Mouse (Mus musculus) forebrain, embryonic 16.5 days (tissue): ENCODE measurements at regions not wholly inside any gene's neighbourhood (a gene's known extent, or its start where the extent isn't known, plus 50 kb on each side); places are given as distances from the start of the nearest gene placed in this dataset.

ENCODE experiments used
- ATAC-seq: fragments of 200-750 bp; cut with Nextera tagmentation; 2 replicates; pipeline ENCODE4 v1.8.0; 2017; ENCODE audit warnings: mild to moderate bottlenecking, moderate library complexity
- H3K27ac ChIP-seq: fragments of 300-500 bp; sonication (generic); 2 replicates; pipeline ENCODE4 v1.5.1; 2014; ENCODE audit warnings: low read length, control low read depth
- H3K27me3 ChIP-seq: fragments of 300-500 bp; sonication (generic); replicated peaks from 2 replicates; pipeline ENCODE4 v1.6.1; 2014; ENCODE audit warnings: low read length; ENCODE audit not compliant: control insufficient read depth, insufficient read depth
- H3K36me3 ChIP-seq: fragments of 300-500 bp; sonication (generic); 2 replicates; pipeline ENCODE4 v1.6.1; 2014; ENCODE audit not compliant: control insufficient read depth, insufficient read depth
- H3K4me1 ChIP-seq: fragments of 300-500 bp; sonication (generic); replicated peaks from 2 replicates; pipeline ENCODE4 v1.6.1; 2014; ENCODE audit warnings: low read length; ENCODE audit not compliant: control insufficient read depth, insufficient read depth
- H3K4me2 ChIP-seq: fragments of 300-500 bp; sonication (generic); 2 replicates; pipeline ENCODE4 v1.6.1; 2014; ENCODE audit warnings: mild to moderate bottlenecking, low read length, control low read depth
- H3K4me3 ChIP-seq: fragments of 300-500 bp; sonication (generic); replicated peaks from 2 replicates; pipeline ENCODE4 v1.5.1; 2014; ENCODE audit warnings: mild to moderate bottlenecking, low read length, control low read depth
- H3K9ac ChIP-seq: fragments of 300-500 bp; sonication (generic); replicated peaks from 2 replicates; pipeline ENCODE4 v1.6.1; 2014; ENCODE audit warnings: low read depth, low read length, control low read depth
- H3K9me3 ChIP-seq: fragments of 300-500 bp; sonication (generic); 2 replicates; pipeline ENCODE4 v1.6.1; 2016; ENCODE audit warnings: low read length; ENCODE audit not compliant: control insufficient read depth
- WGBS: fragments of 180-500 bp; shearing (Covaris S2); extraction: QIAGEN DNeasy Blood & Tissue Kit; methylation state at CpG from one replicate; pipeline ENCODE4 v1.1.7; 2014; 5-methylcytosine and 5-hydroxymethylcytosine counted together

- Histone ChIP-seq H3K4me3 (no peak overlapping the region), H3K4me1 (peaks cover 7% of the 10 kb centered on the region; the same call in 1 of the 2 replicates), H3K36me3 (no peaks in the 10 kb centered on the region), H3K9me3 (no peaks in the 10 kb centered on the region), H3K9ac (no peak overlapping the region), H3K27ac (no peak overlapping the region), H3K27me3 (no peaks in the 10 kb centered on the region), H3K4me2 (no peak overlapping the region)
- WGBS = 81% methylated on average over 2 of the region's 2 CpGs
- ATAC-seq = no peak
These were observed 183.9 kb upstream of the Sfrp2 start for GRCm38 (mm10) chr3:83582256-83582655.

- no peaks in the 10 kb centered on the region for H3K9me3 ChIP-seq
- no peak overlapping the region for H3K4me2 ChIP-seq
- 33% methylated on average over 8 of the region's 8 CpGs for WGBS
- no peaks in the 10 kb centered on the region for H3K36me3 ChIP-seq
- H3K27me3 ChIP-seq = no peaks in the 10 kb centered on the region
- H3K27ac ChIP-seq = no peak overlapping the region
- H3K4me1 ChIP-seq = peaks cover 7% of the 10 kb centered on the region; the same call in 1 of the 2 replicates
- ATAC-seq = no peak
- no peak overlapping the region for H3K4me3 ChIP-seq
- H3K9ac ChIP-seq = no peak overlapping the region
These were observed 182.9 kb upstream of the Sfrp2 start for GRCm38 (mm10) chr3:83583071-83583672.

DNA sequence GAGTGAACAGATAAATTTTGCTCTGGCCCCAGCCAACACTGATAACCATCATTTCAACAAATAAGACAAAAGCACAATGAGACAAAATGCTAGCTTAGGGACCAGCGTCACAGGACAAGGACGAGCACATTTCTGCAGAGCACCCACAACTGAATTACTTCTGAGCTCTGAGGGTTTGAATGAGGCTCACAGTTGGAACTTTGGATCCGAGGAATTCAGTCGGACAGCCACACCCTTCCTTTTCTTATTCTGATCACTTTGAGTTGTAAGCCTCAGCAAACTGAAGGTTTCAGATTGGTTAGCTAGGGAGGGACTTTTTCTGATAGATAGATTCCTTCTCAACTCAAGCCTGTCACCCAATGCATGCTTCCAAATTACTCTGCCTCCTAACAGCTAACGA, 180.0 kb upstream of the Sfrp2 start:
- no peak overlapping the region for H3K27ac ChIP-seq
- no peak for ATAC-seq
- H3K27me3 ChIP-seq = no peaks in the 10 kb centered on the region

GRCm38 (mm10) chr3:83586551-83586950, 179.6 kb upstream of the Sfrp2 start:
- H3K4me2 ChIP-seq = no peak overlapping the region
- no peak overlapping the region for H3K27ac ChIP-seq
- 43% methylated on average over 4 of the region's 4 CpGs for WGBS
- H3K4me1 ChIP-seq = peaks cover 7% of the 10 kb centered on the region
- no peaks in the 10 kb centered on the region for H3K27me3 ChIP-seq
- H3K36me3 ChIP-seq = no peaks in the 10 kb centered on the region
- no peak overlapping the region for H3K4me3 ChIP-seq
- no peak overlapping the region for H3K9ac ChIP-seq
- no peaks in the 10 kb centered on the region for H3K9me3 ChIP-seq
- ATAC-seq = peak; percentile 50

More for the DNA sequence above, 180.0 kb upstream of the Sfrp2 start:
- Histone ChIP-seq H3K4me3 (no peak overlapping the region), H3K9me3 (no peaks in the 10 kb centered on the region), H3K4me1 (peaks cover 7% of the 10 kb centered on the region), H3K36me3 (no peaks in the 10 kb centered on the region), H3K9ac (no peak overlapping the region), H3K4me2 (no peak overlapping the region)
- WGBS = 35% methylated on average over 5 of the region's 5 CpGs

GRCm38 (mm10) chr3:83589127-83589526, 177.0 kb upstream of the Sfrp2 start:
- ATAC-seq = 0 out of 2 replicates have a peak, but pooled peaks have one; percentile 52
- H3K9ac ChIP-seq = no peak overlapping the region
- peaks cover 7% of the 10 kb centered on the region for H3K4me1 ChIP-seq
- no peak overlapping the region for H3K27ac ChIP-seq
- 17% methylated on average over 8 of the region's 8 CpGs for WGBS
- H3K9me3 ChIP-seq = no peaks in the 10 kb centered on the region
- H3K36me3 ChIP-seq = no peaks in the 10 kb centered on the region
- no peak overlapping the region for H3K4me2 ChIP-seq
- H3K4me3 ChIP-seq = no peak overlapping the region
- no peaks in the 10 kb centered on the region for H3K27me3 ChIP-seq

GRCm38 (mm10) chr3:83591206-83591605, 174.9 kb upstream of the Sfrp2 start:
- WGBS = 92% methylated on average over 7 of the region's 7 CpGs
- H3K36me3 ChIP-seq = no peaks in the 10 kb centered on the region
- H3K4me1 ChIP-seq = peaks cover 6% of the 10 kb centered on the region
- no peak for ATAC-seq
- no peak overlapping the region for H3K4me3 ChIP-seq
- H3K4me2 ChIP-seq = no peak overlapping the region
- H3K27me3 ChIP-seq = no peaks in the 10 kb centered on the region
- no peak overlapping the region for H3K9ac ChIP-seq
- H3K9me3 ChIP-seq = no peaks in the 10 kb centered on the region; the same call in 1 of the 2 replicates
- no peak overlapping the region for H3K27ac ChIP-seq

DNA sequence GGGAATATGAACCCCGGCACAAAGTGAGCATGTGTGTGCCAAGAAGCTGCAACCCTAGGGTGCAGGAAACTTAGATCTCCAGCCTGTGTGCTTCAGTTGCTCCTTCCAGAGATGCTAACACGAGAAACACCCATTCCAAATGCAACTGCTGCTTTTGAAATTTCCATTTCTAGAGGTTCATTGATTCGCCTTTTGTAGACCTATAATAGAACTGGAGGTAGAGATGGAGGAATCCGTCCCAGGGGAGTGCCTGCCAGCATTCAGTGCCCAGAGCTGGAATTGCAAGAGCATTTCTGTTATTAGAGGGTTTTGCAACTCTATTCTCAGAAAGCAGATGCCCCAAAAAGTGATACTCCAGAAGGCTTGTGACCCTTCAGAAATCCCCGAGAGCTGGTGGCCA, 172.8 kb upstream of the Sfrp2 start:
- no peak for ATAC-seq
- no peak overlapping the region for H3K27ac ChIP-seq
- WGBS = 79% methylated on average over 5 of the region's 5 CpGs
- H3K36me3 ChIP-seq = no peaks in the 10 kb centered on the region
- peaks cover 3% of the 10 kb centered on the region; the same call in 1 of the 2 replicates for H3K4me1 ChIP-seq
- H3K4me3 ChIP-seq = no peak overlapping the region
- no peak overlapping the region for H3K9ac ChIP-seq
- H3K4me2 ChIP-seq = no peak overlapping the region
- no peaks in the 10 kb centered on the region for H3K27me3 ChIP-seq
- H3K9me3 ChIP-seq = no peaks in the 10 kb centered on the region; the same call in 1 of the 2 replicates

- Histone ChIP-seq H3K9ac (no peak overlapping the region), H3K9me3 (no peaks in the 10 kb centered on the region; the same call in 1 of the 2 replicates), H3K4me1 (no peaks in the 10 kb centered on the region; the same call in 1 of the 2 replicates), H3K4me3 (no peak overlapping the region), H3K36me3 (no peaks in the 10 kb centered on the region), H3K27me3 (no peaks in the 10 kb centered on the region), H3K4me2 (no peak overlapping the region), H3K27ac (no peak overlapping the region)
- ATAC-seq = no peak; the same call in 1 of the 2 replicates
- WGBS = 64% methylated on average over 4 of the region's 4 CpGs
These were observed 164.6 kb upstream of the Sfrp2 start for GRCm38 (mm10) chr3:83601506-83601905.

GRCm38 (mm10) chr3:83609095-83609770, 156.9 kb upstream of the Sfrp2 start:
- no peak for ATAC-seq
- no peaks in the 10 kb centered on the region for H3K36me3 ChIP-seq
- H3K27ac ChIP-seq = no peak overlapping the region
- no peak overlapping the region for H3K4me3 ChIP-seq
- H3K9ac ChIP-seq = no peak overlapping the region
- 62% methylated on average over 8 of the region's 8 CpGs for WGBS
- H3K4me2 ChIP-seq = no peak overlapping the region
- no peaks in the 10 kb centered on the region for H3K27me3 ChIP-seq
- no peaks in the 10 kb centered on the region; the same call in 1 of the 2 replicates for H3K4me1 ChIP-seq
- H3K9me3 ChIP-seq = no peaks in the 10 kb centered on the region
